Mouse (Mus musculus): ENCODE data around the gene Supt4a. TPM values are rescaled to one million over a fixed set of nuclear protein-coding genes. Genes with fewer than 3 reads are reported as not detected.
A peak's percentile ranks its signal among the peaks of the same experiment; 100 is the strongest.

Supt4a gene
- polyA plus RNA-seq, 1 experiment from 2014 or later = 146 TPM

GRCm38 (mm10) chr11:87779392-87779791, 42.0 kb downstream of the Supt4a start:
- ATAC-seq (replicated peaks; ENCODE audit: low FRiP score, low TSS enrichment, low read depth) (no peak), DNase-seq (ENCODE audit: low spot score) (no peak)
- Histone ChIP-seq H3K9me3 (ENCODE audit: control insufficient read depth, low read length) (no peaks in the 10 kb centered on the region), H3K27me3 (replicated peaks; ENCODE audit: control insufficient read depth, insufficient read depth, low read length) (no peaks in the 10 kb centered on the region), H3K9ac (ENCODE audit: low read length) (no peak overlapping the region), H3K4me1 (replicated peaks; ENCODE audit: control insufficient read depth, insufficient read depth, low read length) (peaks cover 10% of the 10 kb centered on the region), H3K4me2 (ENCODE audit: low read length) (no peak overlapping the region), H3K36me3 (ENCODE audit: control insufficient read depth, insufficient read depth, low read length) (no peaks in the 10 kb centered on the region), H3K27ac (ENCODE audit: low read depth) (no peak overlapping the region), H3K4me3 (ENCODE audit: low read depth, low read length) (no peak overlapping the region)
- 80% methylated on average over 4 of the region's 4 CpGs for WGBS

GRCm38 (mm10) chr11:87780130-87780529, 42.8 kb downstream of the Supt4a start:
- WGBS = 83% methylated on average over 8 of the region's 8 CpGs
- Histone ChIP-seq H3K9me3 (ENCODE audit: control insufficient read depth, low read length) (no peaks in the 10 kb centered on the region), H3K4me1 (replicated peaks; ENCODE audit: control insufficient read depth, insufficient read depth, low read length) (peaks cover 10% of the 10 kb centered on the region), H3K27ac (ENCODE audit: low read depth) (no peak overlapping the region), H3K27me3 (replicated peaks; ENCODE audit: control insufficient read depth, insufficient read depth, low read length) (no peaks in the 10 kb centered on the region), H3K9ac (ENCODE audit: low read length) (no peak overlapping the region), H3K36me3 (ENCODE audit: control insufficient read depth, insufficient read depth, low read length) (no peaks in the 10 kb centered on the region), H3K4me2 (ENCODE audit: low read length) (no peak overlapping the region), H3K4me3 (ENCODE audit: low read depth, low read length) (no peak overlapping the region)
- DNase-seq (ENCODE audit: low spot score) = no peak
- no peak for ATAC-seq (replicated peaks; ENCODE audit: low FRiP score, low TSS enrichment, low read depth)

- Histone ChIP-seq H3K4me1 (replicated peaks; ENCODE audit: control insufficient read depth, insufficient read depth, low read length) (peaks cover 4% of the 10 kb centered on the region; the same call in 1 of the 2 replicates), H3K36me3 (ENCODE audit: control insufficient read depth, insufficient read depth, low read length) (no peaks in the 10 kb centered on the region), H3K27ac (ENCODE audit: low read depth) (no peak overlapping the region), H3K27me3 (replicated peaks; ENCODE audit: control insufficient read depth, insufficient read depth, low read length) (no peaks in the 10 kb centered on the region), H3K9ac (ENCODE audit: low read length) (no peak overlapping the region), H3K4me2 (ENCODE audit: low read length) (no peak overlapping the region), H3K9me3 (ENCODE audit: control insufficient read depth, low read length) (no peaks in the 10 kb centered on the region), H3K4me3 (ENCODE audit: low read depth, low read length) (no peak overlapping the region)
- DNase-seq (ENCODE audit: low spot score) (no peak), ATAC-seq (replicated peaks; ENCODE audit: low FRiP score, low TSS enrichment, low read depth) (no peak)
- WGBS = 87% methylated on average over 6 of the region's 6 CpGs
These were observed 52.7 kb downstream of the Supt4a start for GRCm38 (mm10) chr11:87790088-87790487.

MicroRNAs encoded within 50 kb of the gene (microRNA counts, 519-probe panel; counts per million panel counts)
- 4,091 counts per million, percentile 63 among the panel's probes with 10 or more counts for microRNA mmu-miR-142-3p
- microRNA mmu-miR-142-5p = 4,418 counts per million, percentile 72 among the panel's probes with 10 or more counts

Small RNA genes within 50 kb of the gene (microRNA-seq; reads per million reads assigned to microRNA genes)
- gene Mir142 = not detected
- gene Mir142b = not detected

Other genes with a start within 250 kb of the Supt4a start
- gene Gm11492, start 170.9 kb upstream of the Supt4a start, polyA plus RNA-seq (2014; fragmentation: Nextera tagmentation; extraction: Ambion mirVana) = not detected in 2 replicates
- 17.2 and 19.5 TPM in 2 replicates for gene Sept4, start 168.6 kb upstream of the Supt4a start, polyA plus RNA-seq (2014; fragmentation: Nextera tagmentation; extraction: Ambion mirVana)
- gene Mtmr4, start 145.4 kb upstream of the Supt4a start, polyA plus RNA-seq (2014; fragmentation: Nextera tagmentation; extraction: Ambion mirVana) = 35.3 and 36.2 TPM in 2 replicates
- gene Hsf5, start 120.4 kb upstream of the Supt4a start, polyA plus RNA-seq (2014; fragmentation: Nextera tagmentation; extraction: Ambion mirVana) = 0.23 and 0.38 TPM in 2 replicates
- gene Rnf43, start 74.8 kb upstream of the Supt4a start, polyA plus RNA-seq (2014; fragmentation: Nextera tagmentation; extraction: Ambion mirVana) = 18.9 and 22.2 TPM in 2 replicates
- gene Tspoap1, start 23.0 kb downstream of the Supt4a start, polyA plus RNA-seq (2014; fragmentation: Nextera tagmentation; extraction: Ambion mirVana) = 2.5 and 3.7 TPM in 2 replicates
- gene Mpo, start 56.0 kb downstream of the Supt4a start, polyA plus RNA-seq (2014; fragmentation: Nextera tagmentation; extraction: Ambion mirVana) = 1.7 TPM in 2 replicates
- 0.08 TPM in 1 of 2 replicates, not detected in the other for gene Lpo, start 90.7 kb downstream of the Supt4a start, polyA plus RNA-seq (2014; fragmentation: Nextera tagmentation; extraction: Ambion mirVana)
- gene Mks1, start 115.7 kb downstream of the Supt4a start, polyA plus RNA-seq (2014; fragmentation: Nextera tagmentation; extraction: Ambion mirVana) = 14.0 and 15.2 TPM in 2 replicates
- gene Epx, start 138.0 kb downstream of the Supt4a start, polyA plus RNA-seq (2014; fragmentation: Nextera tagmentation; extraction: Ambion mirVana) = 0.17 and 0.46 TPM in 2 replicates
- not detected in 2 replicates for gene Olfr462, start 154.7 kb downstream of the Supt4a start, polyA plus RNA-seq (2014; fragmentation: Nextera tagmentation; extraction: Ambion mirVana)
- gene Olfr463, start 159.8 kb downstream of the Supt4a start, polyA plus RNA-seq (2014; fragmentation: Nextera tagmentation; extraction: Ambion mirVana) = 0.13 TPM in 1 of 2 replicates, not detected in the other
- not detected in 2 replicates for gene Olfr464, start 183.4 kb downstream of the Supt4a start, polyA plus RNA-seq (2014; fragmentation: Nextera tagmentation; extraction: Ambion mirVana)
- gene Dynll2, start 250.0 kb downstream of the Supt4a start, polyA plus RNA-seq (2014; fragmentation: Nextera tagmentation; extraction: Ambion mirVana) = 14.1 and 20.4 TPM in 2 replicates